Mouse (Mus musculus) kidney, embryonic 16.5 days (tissue): ENCODE results near the gene Lgals7. TPM values are rescaled to one million over a fixed set of nuclear protein-coding genes. Genes with fewer than 3 reads are reported as not detected.

ENCODE experiments used
- ATAC-seq: fragments of 200-750 bp; cut with Nextera tagmentation; 2 replicates; pipeline ENCODE4 v1.8.0; 2017; ENCODE audit warnings: moderate TSS enrichment; ENCODE audit not compliant: low FRiP score, low TSS enrichment
- H3K27ac ChIP-seq: fragments of 300-500 bp; sonication (generic); 2 replicates; pipeline ENCODE4 v1.5.1; 2014; ENCODE audit warnings: low read length
- H3K27me3 ChIP-seq: fragments of 300-500 bp; sonication (generic); 2 replicates; pipeline ENCODE4 v1.6.1; 2014; ENCODE audit warnings: low read length, control low read depth, mixed read lengths; ENCODE audit not compliant: insufficient read depth
- H3K36me3 ChIP-seq: fragments of 300-500 bp; sonication (generic); 2 replicates; pipeline ENCODE4 v1.6.1; 2014; ENCODE audit warnings: low read length, control low read depth, mixed read lengths; ENCODE audit not compliant: insufficient read depth
- H3K4me1 ChIP-seq: fragments of 300-500 bp; sonication (generic); 2 replicates; pipeline ENCODE4 v1.6.1; 2014; ENCODE audit warnings: low read length, control low read depth, mixed read lengths; ENCODE audit not compliant: insufficient read depth
- H3K4me2 ChIP-seq: fragments of 300-500 bp; sonication (generic); replicated peaks from 2 replicates; pipeline ENCODE4 v1.6.1; 2014; ENCODE audit warnings: low read depth, low read length
- H3K4me3 ChIP-seq: fragments of 300-500 bp; sonication (generic); 2 replicates; pipeline ENCODE4 v1.5.1; 2014; ENCODE audit warnings: mild to moderate bottlenecking, low read length
- H3K9ac ChIP-seq: fragments of 300-500 bp; sonication (generic); replicated peaks from 2 replicates; pipeline ENCODE4 v1.6.1; 2014; ENCODE audit warnings: low read length
- H3K9me3 ChIP-seq: fragments of 300-500 bp; sonication (generic); 2 replicates; pipeline ENCODE4 v1.6.1; 2016; ENCODE audit warnings: low read length, control low read depth
- WGBS: fragments of 180-500 bp; shearing (Covaris S2); extraction: QIAGEN DNeasy Blood & Tissue Kit; methylation state at CpG from one replicate; pipeline ENCODE4 v1.1.7; 2014; 5-methylcytosine and 5-hydroxymethylcytosine counted together
- polyA plus RNA-seq: library from polyadenylated mRNA; unstranded; fragments of >200 nt; fragmentation: Nextera tagmentation; extraction: Ambion mirVana; gene quantifications from 2 replicates; pipeline ENCODE4 v1.2.1, GENCODE M21; 2015

The Lgals7 gene
- 1.3 and 2.3 TPM in 2 replicates for polyA plus RNA-seq

DNA sequence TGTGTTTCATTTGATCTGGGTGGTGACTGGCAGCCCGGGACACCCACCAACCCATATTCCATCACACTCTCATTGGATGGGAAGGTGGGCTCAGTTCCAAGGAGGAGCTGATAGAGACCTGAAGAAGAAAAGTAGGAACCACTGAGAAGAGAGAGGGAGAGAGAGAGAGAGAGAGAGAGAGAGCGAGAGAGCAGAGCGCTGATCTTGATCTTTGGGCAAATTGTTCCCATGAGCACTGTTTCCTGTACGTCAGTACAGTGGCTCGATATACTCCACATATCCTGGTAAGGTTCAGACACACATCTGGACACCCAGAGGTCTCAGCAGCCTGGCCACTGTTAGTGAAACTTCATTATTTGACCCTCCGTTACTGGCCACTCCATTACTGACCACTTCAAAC, at the start of gene Lgals7:
Lgals7 (plus strand) TSS at position 314 of the 400 bp plus-strand sequence.
- 75% methylated on average over 6 of the region's 6 CpGs for WGBS
- ATAC-seq = no peak
- Histone ChIP-seq H3K9ac (0 out of 2 replicates have a peak within 1 kb of the TSS, but pooled peaks have one; percentile 22), H3K4me2 (no peak within 1 kb of the TSS; the same call in 1 of the 2 replicates), H3K9me3 (peaks cover 5% of the 10 kb centered on the region; the same call in 1 of the 2 replicates), H3K4me1 (peaks cover 10% of the 10 kb centered on the region; the same call in 1 of the 2 replicates), H3K4me3 (no peak within 1 kb of the TSS), H3K27me3 (no peaks in the 10 kb centered on the region), H3K27ac (no peak within 1 kb of the TSS), H3K36me3 (no peaks in the 10 kb centered on the region)

DNA sequence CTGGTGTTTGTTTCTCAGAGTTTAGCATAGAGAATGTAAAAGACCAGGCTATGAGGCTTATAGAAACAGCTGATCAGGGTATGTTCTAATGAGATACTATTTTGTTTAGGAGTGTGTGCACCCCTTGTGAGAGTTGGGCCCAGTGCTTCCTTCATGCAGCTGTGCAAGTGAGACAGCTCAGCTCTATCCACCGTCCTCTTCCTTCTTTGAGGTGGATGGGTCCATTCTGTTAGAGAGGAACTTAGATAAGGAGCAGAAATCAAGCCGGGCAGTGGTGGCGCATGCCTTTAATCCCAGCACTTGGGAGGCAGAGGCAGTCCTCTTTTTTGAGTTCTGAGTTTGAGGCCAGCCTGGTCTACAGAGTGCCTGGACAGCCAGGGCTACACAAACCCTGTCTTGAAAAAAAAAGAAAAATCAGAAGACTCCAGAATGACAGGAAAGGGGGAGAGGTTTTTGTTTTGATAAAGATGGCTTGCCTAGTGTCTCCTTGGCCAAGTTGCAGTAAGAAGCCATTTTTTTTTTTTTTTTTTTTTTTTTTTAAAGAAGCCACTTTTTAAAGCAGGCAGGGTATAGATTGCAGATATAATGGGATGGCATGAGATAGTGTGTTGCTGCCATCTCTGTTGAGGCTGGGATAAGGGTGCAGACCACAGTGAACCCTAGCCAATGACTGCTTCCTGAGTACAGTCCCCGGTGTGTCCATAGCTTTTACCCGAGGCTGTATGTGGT, 49.2 kb upstream of the Lgals7 start:
- no peak overlapping the region for H3K4me2 ChIP-seq
- H3K4me3 ChIP-seq = no peak overlapping the region
- peaks cover 69% of the 10 kb centered on the region for H3K36me3 ChIP-seq
- H3K27ac ChIP-seq = no peak overlapping the region
- H3K9ac ChIP-seq = no peak overlapping the region
- no peak for ATAC-seq
- WGBS = 90% methylated on average over 5 of the region's 5 CpGs
- H3K4me1 ChIP-seq = peaks cover 56% of the 10 kb centered on the region
- no peaks in the 10 kb centered on the region for H3K27me3 ChIP-seq
- H3K9me3 ChIP-seq = no peaks in the 10 kb centered on the region

DNA sequence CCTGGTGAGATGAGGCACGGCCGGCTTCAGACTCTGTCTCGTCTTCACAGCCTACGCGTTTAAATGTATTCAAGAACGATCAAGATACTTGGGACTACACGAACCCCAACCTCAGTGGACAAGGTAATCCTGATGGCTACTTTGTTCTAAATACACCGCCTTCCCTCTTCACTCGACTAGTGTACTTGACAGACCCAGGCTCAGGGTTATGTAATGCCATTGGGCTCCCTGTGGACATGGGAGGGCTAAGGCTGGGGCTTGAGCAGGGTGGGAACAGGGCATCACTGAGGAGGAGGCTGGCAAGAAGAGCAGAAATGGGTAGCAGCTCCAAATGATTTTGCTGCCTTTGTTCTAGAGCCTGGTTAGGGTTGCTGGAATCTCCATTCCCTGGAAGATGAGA, 48.4 kb upstream of the Lgals7 start:
- no peaks in the 10 kb centered on the region for H3K9me3 ChIP-seq
- H3K27me3 ChIP-seq = no peaks in the 10 kb centered on the region
- 91% methylated on average over 9 of the region's 9 CpGs for WGBS
- peaks cover 77% of the 10 kb centered on the region for H3K36me3 ChIP-seq
- peaks cover 63% of the 10 kb centered on the region for H3K4me1 ChIP-seq
- no peak overlapping the region for H3K27ac ChIP-seq
- H3K4me2 ChIP-seq = no peak overlapping the region
- no peak for ATAC-seq
- no peak overlapping the region for H3K4me3 ChIP-seq
- no peak overlapping the region for H3K9ac ChIP-seq

DNA sequence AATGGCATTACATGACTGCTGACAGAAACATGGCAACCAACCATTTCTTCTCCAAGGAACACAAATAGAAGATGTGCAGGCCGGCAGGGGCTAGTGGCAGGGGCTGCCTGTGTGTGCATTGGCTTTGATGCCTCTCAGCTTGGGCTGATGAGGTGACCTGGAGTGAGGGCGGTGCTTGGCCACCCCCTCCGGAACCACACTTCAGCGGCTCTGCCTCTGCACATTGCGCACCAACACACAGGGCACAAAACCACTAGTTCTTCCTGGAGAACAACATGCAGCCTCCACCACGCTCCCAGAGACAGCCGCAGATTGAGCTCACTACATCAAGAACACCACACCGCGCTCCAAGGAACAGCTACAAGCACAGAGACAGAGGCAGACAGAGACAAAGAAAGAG, 47.5 kb upstream of the Lgals7 start:
- Histone ChIP-seq H3K36me3 (peaks cover 87% of the 10 kb centered on the region), H3K4me2 (no peak overlapping the region), H3K27me3 (no peaks in the 10 kb centered on the region), H3K27ac (no peak overlapping the region; the same call in 1 of the 2 replicates), H3K9ac (no peak overlapping the region), H3K9me3 (no peaks in the 10 kb centered on the region), H3K4me1 (peaks cover 67% of the 10 kb centered on the region), H3K4me3 (no peak overlapping the region)
- ATAC-seq = no peak
- WGBS = 74% methylated on average over 9 of the region's 9 CpGs

DNA sequence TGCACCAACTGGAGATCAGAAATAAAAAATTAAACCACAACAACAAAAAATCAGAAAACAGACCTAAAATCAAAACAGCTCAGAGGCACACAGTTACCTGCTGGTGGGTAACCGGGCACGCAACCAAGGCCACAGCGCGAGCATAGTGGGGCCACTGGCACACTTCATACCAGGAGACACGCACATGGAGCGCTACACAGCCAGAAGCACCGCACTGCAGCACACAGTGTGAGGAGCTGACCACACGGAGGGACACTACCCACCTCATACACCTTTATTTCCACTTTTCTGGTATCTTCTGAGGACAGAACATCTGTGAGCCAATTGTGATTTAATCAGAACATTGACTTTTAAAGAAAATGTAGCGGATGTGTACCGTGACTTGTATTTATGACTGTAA, 46.7 kb upstream of the Lgals7 start:
- Histone ChIP-seq H3K9me3 (no peaks in the 10 kb centered on the region), H3K27me3 (no peaks in the 10 kb centered on the region), H3K27ac (no peak overlapping the region), H3K4me1 (peaks cover 66% of the 10 kb centered on the region), H3K36me3 (peaks cover 94% of the 10 kb centered on the region), H3K4me2 (no peak overlapping the region), H3K4me3 (no peak overlapping the region), H3K9ac (no peak overlapping the region)
- ATAC-seq = no peak
- 87% methylated on average over 10 of the region's 10 CpGs for WGBS

DNA sequence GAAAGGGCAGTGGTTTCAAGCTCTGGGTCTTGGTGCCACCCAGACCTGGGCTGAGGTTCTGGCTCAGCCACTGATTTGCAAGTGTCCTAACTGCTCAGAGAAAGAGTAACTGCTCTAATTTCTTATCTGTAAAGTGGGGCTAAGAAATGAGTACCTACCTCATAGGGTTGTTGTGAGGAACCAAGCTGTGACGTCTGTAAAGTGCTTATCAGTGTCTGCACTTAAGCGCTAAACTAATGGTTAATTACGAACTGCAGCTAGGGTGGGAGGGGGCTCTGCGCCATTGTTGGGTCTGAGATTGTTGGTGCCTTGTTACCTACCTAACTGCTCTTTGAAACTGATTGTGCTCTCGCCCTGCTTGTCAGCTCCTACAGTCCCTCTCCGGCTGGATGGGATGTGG, 46.1 kb upstream of the Lgals7 start:
- H3K4me2 ChIP-seq = no peak overlapping the region
- H3K27me3 ChIP-seq = no peaks in the 10 kb centered on the region
- H3K4me1 ChIP-seq = peaks cover 59% of the 10 kb centered on the region
- peaks cover 100% of the 10 kb centered on the region for H3K36me3 ChIP-seq
- 72% methylated on average over 6 of the region's 6 CpGs for WGBS
- ATAC-seq = no peak
- no peak overlapping the region for H3K27ac ChIP-seq
- no peak overlapping the region for H3K9ac ChIP-seq
- H3K4me3 ChIP-seq = no peak overlapping the region
- H3K9me3 ChIP-seq = no peaks in the 10 kb centered on the region

DNA sequence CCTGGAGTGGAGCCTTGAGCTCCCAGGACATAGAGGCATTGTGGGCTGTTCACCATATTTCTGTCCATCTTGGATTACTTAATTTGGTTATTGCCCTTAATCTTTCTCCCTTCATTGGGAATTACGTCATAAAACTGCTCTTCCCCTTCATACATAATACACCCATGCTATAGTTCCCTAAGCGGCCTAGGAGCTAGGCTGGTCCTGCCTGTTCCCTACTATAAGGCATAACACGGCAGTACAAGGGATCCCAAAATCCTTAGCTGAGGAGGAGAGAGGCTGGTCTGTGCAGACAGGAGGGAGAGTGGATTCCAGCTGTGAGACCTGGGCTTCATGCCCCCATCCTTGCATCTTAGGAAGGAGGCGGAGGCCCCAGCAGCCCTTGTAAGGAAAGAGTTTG, 45.7 kb upstream of the Lgals7 start:
- Histone ChIP-seq H3K27me3 (no peaks in the 10 kb centered on the region), H3K27ac (no peak overlapping the region), H3K4me1 (peaks cover 55% of the 10 kb centered on the region), H3K9me3 (no peaks in the 10 kb centered on the region), H3K4me3 (no peak overlapping the region), H3K36me3 (peaks cover 96% of the 10 kb centered on the region), H3K9ac (no peak overlapping the region), H3K4me2 (no peak overlapping the region)
- 84% methylated on average over 4 of the region's 4 CpGs for WGBS
- ATAC-seq = no peak

DNA sequence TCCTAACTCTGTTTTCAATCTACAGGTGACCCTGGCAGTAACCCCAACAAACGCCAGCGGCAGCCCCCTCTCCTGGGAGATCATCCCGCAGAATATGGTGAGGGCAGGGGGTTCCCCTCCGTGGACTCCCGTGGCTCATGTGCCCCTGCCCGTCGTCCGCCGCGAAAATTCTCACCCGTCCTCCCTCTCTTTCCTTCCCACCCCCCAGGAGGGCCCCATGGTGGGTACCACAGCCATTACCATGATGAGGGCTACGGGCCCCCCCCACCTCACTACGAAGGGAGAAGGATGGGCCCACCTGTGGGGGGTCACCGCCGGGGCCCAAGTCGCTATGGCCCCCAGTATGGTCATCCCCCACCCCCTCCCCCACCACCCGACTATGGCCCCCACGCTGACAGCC, 45.2 kb upstream of the Lgals7 start:
- peaks cover 91% of the 10 kb centered on the region for H3K36me3 ChIP-seq
- H3K4me1 ChIP-seq = peaks cover 50% of the 10 kb centered on the region
- H3K9ac ChIP-seq = no peak overlapping the region
- no peaks in the 10 kb centered on the region for H3K27me3 ChIP-seq
- H3K9me3 ChIP-seq = no peaks in the 10 kb centered on the region
- H3K27ac ChIP-seq = no peak overlapping the region
- 87% methylated on average over 18 of the region's 18 CpGs for WGBS
- ATAC-seq = no peak
- H3K4me3 ChIP-seq = no peak overlapping the region
- no peak overlapping the region for H3K4me2 ChIP-seq

DNA sequence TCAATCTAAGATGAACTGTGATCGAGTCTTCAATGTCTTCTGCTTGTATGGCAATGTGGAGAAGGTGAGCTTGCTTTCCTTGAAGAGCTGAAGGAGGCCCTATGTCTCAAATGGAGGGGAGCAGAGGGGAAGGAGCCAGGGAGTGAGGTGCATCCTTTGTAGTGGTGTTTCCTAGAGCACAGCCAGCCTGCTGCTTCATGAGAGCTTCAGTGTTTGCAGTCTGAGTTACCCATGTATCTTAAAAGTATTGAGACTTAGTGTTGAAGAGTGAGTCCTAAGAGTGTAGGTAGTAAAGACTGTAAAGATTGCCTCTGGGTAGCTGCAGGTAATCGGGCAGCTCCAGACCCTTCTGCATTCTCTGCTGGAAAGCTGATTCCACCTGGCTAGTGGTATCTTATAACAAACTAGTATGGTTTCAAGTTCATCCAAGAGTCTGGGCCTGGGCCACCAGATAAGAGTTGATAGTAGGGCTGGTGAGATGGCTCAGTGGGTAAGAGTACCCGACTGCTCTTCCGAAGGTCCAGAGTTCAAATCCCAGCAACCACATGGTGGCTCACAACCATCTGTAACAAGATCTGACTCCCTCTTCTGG, 44.7 kb upstream of the Lgals7 start:
- Histone ChIP-seq H3K27ac (no peak overlapping the region), H3K4me3 (no peak overlapping the region), H3K36me3 (peaks cover 86% of the 10 kb centered on the region), H3K9ac (no peak overlapping the region), H3K27me3 (no peaks in the 10 kb centered on the region), H3K4me1 (peaks cover 45% of the 10 kb centered on the region), H3K4me2 (no peak overlapping the region), H3K9me3 (no peaks in the 10 kb centered on the region)
- ATAC-seq = no peak
- WGBS = 80% methylated on average over 4 of the region's 4 CpGs

DNA sequence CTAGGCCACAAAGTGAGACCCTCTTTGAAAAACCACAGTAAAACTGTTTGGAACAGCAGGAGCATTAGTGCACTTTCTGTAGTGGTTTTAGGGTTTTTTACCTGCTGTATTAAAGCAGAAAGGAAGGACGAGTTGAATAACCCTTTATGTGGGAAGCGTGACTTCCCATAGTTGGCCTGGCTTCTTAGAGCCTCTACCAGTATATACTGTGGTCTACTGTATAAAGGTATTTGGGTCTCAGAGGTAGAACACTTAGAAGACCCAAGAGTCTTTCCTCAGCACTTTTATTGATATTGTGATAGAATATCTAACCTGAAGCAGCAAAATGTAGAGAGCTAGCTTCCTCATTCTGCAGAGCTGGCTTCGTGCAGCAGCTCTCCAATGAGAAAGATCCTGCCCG, 44.1 kb upstream of the Lgals7 start:
- no peak overlapping the region for H3K4me2 ChIP-seq
- no peak for ATAC-seq
- H3K4me1 ChIP-seq = peaks cover 45% of the 10 kb centered on the region
- no peaks in the 10 kb centered on the region for H3K27me3 ChIP-seq
- no peaks in the 10 kb centered on the region for H3K9me3 ChIP-seq
- no peak overlapping the region for H3K27ac ChIP-seq
- H3K4me3 ChIP-seq = no peak overlapping the region
- peaks cover 80% of the 10 kb centered on the region for H3K36me3 ChIP-seq
- no peak overlapping the region for H3K9ac ChIP-seq
- 92% methylated on average over 4 of the region's 4 CpGs for WGBS
